Mouse (Mus musculus) mature B cell (primary cell): ENCODE data around the gene Gpr61.

Source experiments
- in situ Hi-C: fragments of 300-500 bp; cut with MboI; formaldehyde crosslinking; loops from 2 replicates; pipeline ENCODE4 v1.14.3; 2019

The Gpr61 gene

GRCm38 (mm10) chr3:108154656-108155055 lies at the start of gene Gpr61:
TSS of gene Gpr61 (minus strand) at chr3:108154882.
- in situ Hi-C loops, result no loop called here

- in situ Hi-C loops, result no loop called here
These were observed 49.8 kb upstream of the Gpr61 start for GRCm38 (mm10) chr3:108204470-108204869.

GRCm38 (mm10) chr3:108203621-108204325 lies 49.1 kb upstream of the Gpr61 start:
- in situ Hi-C loops, result no loop called here

GRCm38 (mm10) chr3:108203212-108203611 lies 48.5 kb upstream of the Gpr61 start:
- in situ Hi-C loops, result no loop called here

GRCm38 (mm10) chr3:108202506-108202905 lies 47.8 kb upstream of the Gpr61 start:
- in situ Hi-C loops, result no loop called here

GRCm38 (mm10) chr3:108200329-108201323 lies 45.9 kb upstream of the Gpr61 start, which contains the start of gene Cyb561d1:
TSS of gene Cyb561d1 (minus strand) at chr3:108201212.
- in situ Hi-C loops, result no loop called here

GRCm38 (mm10) chr3:108199231-108199630 lies 44.5 kb upstream of the Gpr61 start:
- in situ Hi-C loops, result no loop called here

GRCm38 (mm10) chr3:108197066-108197497 lies 42.4 kb upstream of the Gpr61 start:
- in situ Hi-C loops, result no loop called here

GRCm38 (mm10) chr3:108195941-108196590 lies 41.4 kb upstream of the Gpr61 start:
- in situ Hi-C loops, result no loop called here

- in situ Hi-C loops, result no loop called here
These were observed 40.6 kb upstream of the Gpr61 start for GRCm38 (mm10) chr3:108195287-108195686.

GRCm38 (mm10) chr3:108193686-108194085 lies 39.0 kb upstream of the Gpr61 start:
- in situ Hi-C loops, result no loop called here

- in situ Hi-C loops, result no loop called here
These were observed 35.2 kb upstream of the Gpr61 start for GRCm38 (mm10) chr3:108189897-108190296.

GRCm38 (mm10) chr3:108188716-108189490 lies 34.2 kb upstream of the Gpr61 start:
- in situ Hi-C loops, result no loop called here

GRCm38 (mm10) chr3:108187111-108187795 lies 32.6 kb upstream of the Gpr61 start:
- in situ Hi-C loops, result no loop called here

- in situ Hi-C loops, result no loop called here
These were observed 31.7 kb upstream of the Gpr61 start, which contains the start of gene Amigo1 for GRCm38 (mm10) chr3:108186098-108187047. TSS of gene Amigo1 (plus strand) at chr3:108186335.

GRCm38 (mm10) chr3:108185460-108186097 lies 30.9 kb upstream of the Gpr61 start:
- in situ Hi-C loops, result no loop called here

GRCm38 (mm10) chr3:108184742-108185141 lies 30.1 kb upstream of the Gpr61 start:
- in situ Hi-C loops, result no loop called here

GRCm38 (mm10) chr3:108180514-108180913 lies 25.8 kb upstream of the Gpr61 start:
- in situ Hi-C loops, result no loop called here
